Mouse (Mus musculus): Measurements from ENCODE around the gene Cdrt4. TPM values are rescaled to one million over a fixed set of nuclear protein-coding genes. Genes with fewer than 3 reads are reported as not detected.

The Cdrt4 gene
- total RNA-seq (2012; rRNA removed): 1.1 and 1.6 TPM in 2 replicates

- DNase-seq (ENCODE audit: low read depth, low spot score): no peak
- TF ChIP-seq HCFC1 (IDR thresholded peaks at IDR 0.05; ENCODE audit: borderline replicate concordance, insufficient read depth, low read length) (no peak), ZNF384 (IDR thresholded peaks at IDR 0.05; ENCODE audit: low read depth, low read length) (no peak), MAFK (IDR thresholded peaks at IDR 0.05; ENCODE audit: insufficient read depth, low read depth, low read length) (no peak), CHD2 (IDR thresholded peaks at IDR 0.05; ENCODE audit: low read depth, low read length) (no peak), ZC3H11A (IDR thresholded peaks at IDR 0.05; ENCODE audit: borderline replicate concordance, low read depth, low read length) (no peak)
- Histone ChIP-seq H3K36me3 (ENCODE audit: control insufficient read depth, insufficient read depth, low read length, poor library complexity, severe bottlenecking) (no peaks in the 10 kb centered on the region), H3K4me3 (ENCODE audit: insufficient read depth in 1 of 2, low read depth in 1 of 2, low read length in 2 of 2, poor library complexity in 1 of 2, severe bottlenecking in 1 of 2) (no peak within 1 kb of the TSS), H3K4me1 (ENCODE audit: control insufficient read depth in 2 of 2, insufficient read depth in 2 of 2, low read length in 2 of 2, poor library complexity in 1 of 2) (peaks cover 2 to 16% of the 10 kb centered on the region in 2 experiments; a peak in 2 of 4 replicates), H3K9ac (ENCODE audit: insufficient read depth, low read depth, low read length, poor library complexity, severe bottlenecking) (no peak within 1 kb of the TSS), H3K27ac (ENCODE audit: insufficient read depth, low read depth, low read length, poor library complexity, severe bottlenecking) (no peak within 1 kb of the TSS), H3K9me3 (ENCODE audit: control insufficient read depth, insufficient read depth, low read depth, low read length) (no peaks in the 10 kb centered on the region)
- in situ Hi-C loops (cut with MboI; ENCODE audit: low sequenced_read_pairs in 2 of 2, unreplicated experiment in 2 of 2): no loop called here
Measured at GRCm38 (mm10) chr11:62951012-62951411, at the start of gene Cdrt4. TSS of gene Cdrt4 (plus strand) at chr11:62951193.

- no peak overlapping the region for H3K4me3 ChIP-seq (ENCODE audit: insufficient read depth in 1 of 2, low read depth in 1 of 2, low read length in 2 of 2, poor library complexity in 1 of 2, severe bottlenecking in 1 of 2)
- DNase-seq (ENCODE audit: low read depth, low spot score): peak; percentile 69
- no peak overlapping the region for H3K9ac ChIP-seq (ENCODE audit: insufficient read depth, low read depth, low read length, poor library complexity, severe bottlenecking)
- in situ Hi-C loops (cut with MboI; ENCODE audit: low sequenced_read_pairs in 2 of 2, unreplicated experiment in 2 of 2): no loop called here
- TF ChIP-seq MAFK (IDR thresholded peaks at IDR 0.05; ENCODE audit: insufficient read depth, low read depth, low read length) (no peak), ZC3H11A (IDR thresholded peaks at IDR 0.05; ENCODE audit: borderline replicate concordance, low read depth, low read length) (peak; percentile 67)
- no peaks in the 10 kb centered on the region for H3K9me3 ChIP-seq (ENCODE audit: control insufficient read depth, insufficient read depth, low read depth, low read length)
- no peak overlapping the region for H3K27ac ChIP-seq (ENCODE audit: insufficient read depth, low read depth, low read length, poor library complexity, severe bottlenecking)
- no peaks in the 10 kb centered on the region for H3K36me3 ChIP-seq (ENCODE audit: control insufficient read depth, insufficient read depth, low read length, poor library complexity, severe bottlenecking)
- peaks cover 0 to 8% of the 10 kb centered on the region in 2 experiments; a peak in 1 of 4 replicates for H3K4me1 ChIP-seq (ENCODE audit: control insufficient read depth in 2 of 2, insufficient read depth in 2 of 2, low read length in 2 of 2, poor library complexity in 1 of 2)
Measured at GRCm38 (mm10) chr11:62901699-62902323, 49.2 kb upstream of the Cdrt4 start.

GRCm38 (mm10) chr11:62903871-62904495 is 47.0 kb upstream of the Cdrt4 start:
- DNase-seq (ENCODE audit: low read depth, low spot score): peak; percentile 33
- in situ Hi-C loops (cut with MboI; ENCODE audit: low sequenced_read_pairs in 2 of 2, unreplicated experiment in 2 of 2): no loop called here
- Histone ChIP-seq H3K4me1 (ENCODE audit: control insufficient read depth in 2 of 2, insufficient read depth in 2 of 2, low read length in 2 of 2, poor library complexity in 1 of 2) (peaks cover 0 to 8% of the 10 kb centered on the region in 2 experiments; a peak in 1 of 4 replicates), H3K9me3 (ENCODE audit: control insufficient read depth, insufficient read depth, low read depth, low read length) (no peaks in the 10 kb centered on the region), H3K27ac (ENCODE audit: insufficient read depth, low read depth, low read length, poor library complexity, severe bottlenecking) (no peak overlapping the region), H3K9ac (ENCODE audit: insufficient read depth, low read depth, low read length, poor library complexity, severe bottlenecking) (no peak overlapping the region), H3K36me3 (ENCODE audit: control insufficient read depth, insufficient read depth, low read length, poor library complexity, severe bottlenecking) (no peaks in the 10 kb centered on the region), H3K4me3 (ENCODE audit: insufficient read depth in 1 of 2, low read depth in 1 of 2, low read length in 2 of 2, poor library complexity in 1 of 2, severe bottlenecking in 1 of 2) (no peak overlapping the region)
- no peak for TF ChIP-seq ZC3H11A (IDR thresholded peaks at IDR 0.05; ENCODE audit: borderline replicate concordance, low read depth, low read length)
- TF ChIP-seq HCFC1 (IDR thresholded peaks at IDR 0.05; ENCODE audit: borderline replicate concordance, insufficient read depth, low read length): no peak
- TF ChIP-seq MAFK (IDR thresholded peaks at IDR 0.05; ENCODE audit: insufficient read depth, low read depth, low read length): no peak
- no peak for TF ChIP-seq ZNF384 (IDR thresholded peaks at IDR 0.05; ENCODE audit: low read depth, low read length)
- TF ChIP-seq CHD2 (IDR thresholded peaks at IDR 0.05; ENCODE audit: low read depth, low read length): no peak

- no peaks in the 10 kb centered on the region for H3K36me3 ChIP-seq (ENCODE audit: control insufficient read depth, insufficient read depth, low read length, poor library complexity, severe bottlenecking)
- H3K9ac ChIP-seq (ENCODE audit: insufficient read depth, low read depth, low read length, poor library complexity, severe bottlenecking): no peak overlapping the region
- H3K27ac ChIP-seq (ENCODE audit: insufficient read depth, low read depth, low read length, poor library complexity, severe bottlenecking): no peak overlapping the region
- no peak for DNase-seq (ENCODE audit: low read depth, low spot score)
- H3K4me3 ChIP-seq (ENCODE audit: insufficient read depth in 1 of 2, low read depth in 1 of 2, low read length in 2 of 2, poor library complexity in 1 of 2, severe bottlenecking in 1 of 2): no peak overlapping the region
- in situ Hi-C loops (cut with MboI; ENCODE audit: low sequenced_read_pairs in 2 of 2, unreplicated experiment in 2 of 2): loop anchor here in 1 of 2 experiments (10.0 kb wide), 1 partner anchor 155 kb away; the partner anchor contains the start of gene Gm10428
- peaks cover 0 to 2% of the 10 kb centered on the region in 2 experiments; a peak in 1 of 4 replicates for H3K4me1 ChIP-seq (ENCODE audit: control insufficient read depth in 2 of 2, insufficient read depth in 2 of 2, low read length in 2 of 2, poor library complexity in 1 of 2)
- H3K9me3 ChIP-seq (ENCODE audit: control insufficient read depth, insufficient read depth, low read depth, low read length): no peaks in the 10 kb centered on the region
- TF ChIP-seq ZNF384 (IDR thresholded peaks at IDR 0.05; ENCODE audit: low read depth, low read length): no peak
- no peak for TF ChIP-seq HCFC1 (IDR thresholded peaks at IDR 0.05; ENCODE audit: borderline replicate concordance, insufficient read depth, low read length)
- TF ChIP-seq MAFK (IDR thresholded peaks at IDR 0.05; ENCODE audit: insufficient read depth, low read depth, low read length): no peak
- TF ChIP-seq ZC3H11A (IDR thresholded peaks at IDR 0.05; ENCODE audit: borderline replicate concordance, low read depth, low read length): no peak
- no peak for TF ChIP-seq CHD2 (IDR thresholded peaks at IDR 0.05; ENCODE audit: low read depth, low read length)
Measured at GRCm38 (mm10) chr11:62909720-62910306, 41.2 kb upstream of the Cdrt4 start.
